Mouse (Mus musculus): ENCODE data around the gene Rnaseh2a. TPM values are rescaled to one million over a fixed set of nuclear protein-coding genes. Genes with fewer than 3 reads are reported as not detected.

Rnaseh2a gene
- total and polyA plus RNA-seq, 3 experiments: 71.6 to 115 (median 83.1) TPM

DNA sequence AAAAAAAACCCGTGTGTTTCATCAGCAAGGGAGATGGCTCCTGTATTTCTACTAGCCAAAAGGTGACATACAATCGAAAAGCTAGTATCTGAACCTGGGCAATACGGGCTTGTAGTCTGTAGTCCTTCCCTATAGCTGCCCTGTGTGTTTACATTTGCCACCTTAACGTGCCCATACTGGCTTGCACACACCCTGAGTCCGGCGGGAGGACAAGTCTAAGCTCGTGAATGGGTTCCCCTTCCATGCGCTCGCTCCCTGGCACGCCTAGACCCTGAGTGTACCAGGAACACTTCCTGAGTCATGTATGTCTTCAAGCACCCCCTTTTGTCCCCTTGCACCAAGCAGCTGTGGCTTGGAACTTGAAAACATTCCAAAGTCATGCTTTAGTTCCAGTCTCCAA is 47.2 kb upstream of the Rnaseh2a start:
- H3K36me3 ChIP-seq (replicated peaks in 1 of 2; ENCODE audit: control insufficient read depth in 1 of 2, insufficient read depth in 1 of 2, low read length in 1 of 2): peaks cover 41 to 54% of the 10 kb centered on the region in 2 experiments
- TF ChIP-seq E2F4 (IDR thresholded peaks at IDR 0.05; ENCODE audit: insufficient replicate concordance, low read depth, low read length): no peak
- no peak for TF ChIP-seq UBTF (IDR thresholded peaks at IDR 0.05; ENCODE audit: low read depth, low read length)
- TF ChIP-seq JUN (IDR thresholded peaks at IDR 0.05; ENCODE audit: insufficient read depth, low read depth, low read length): no peak
- TF ChIP-seq NRF1 (IDR thresholded peaks at IDR 0.05; ENCODE audit: low read depth, low read length): no peak
- no peak for TF ChIP-seq MAFK (IDR thresholded peaks at IDR 0.05; ENCODE audit: insufficient replicate concordance, low read length)
- TF ChIP-seq ETS1 (conservative IDR thresholded peaks at IDR 0.05; ENCODE audit: low read depth, low read length): no peak
- TF ChIP-seq POLR2AphosphoS2 (IDR thresholded peaks at IDR 0.05; ENCODE audit: low read depth, low read length): no peak
- no peak for TF ChIP-seq CHD2 (IDR thresholded peaks at IDR 0.05; ENCODE audit: low read length)
- TF ChIP-seq HCFC1 (IDR thresholded peaks at IDR 0.05; ENCODE audit: low read depth, low read length): no peak
- no peak for TF ChIP-seq BHLHE40 (IDR thresholded peaks at IDR 0.05; ENCODE audit: low read depth, low read length)
- TF ChIP-seq MAZ (IDR thresholded peaks at IDR 0.05; ENCODE audit: low read depth, low read length): no peak
- no peak for TF ChIP-seq MAX (IDR thresholded peaks at IDR 0.05; ENCODE audit: low read length)
- TF ChIP-seq RCOR1 (conservative IDR thresholded peaks at IDR 0.05; ENCODE audit: low read depth, low read length): no peak
- TF ChIP-seq USF2 (conservative IDR thresholded peaks at IDR 0.05; ENCODE audit: low read depth, low read length): no peak
- H3K9me3 ChIP-seq (replicated peaks; ENCODE audit: low read length): no peaks in the 10 kb centered on the region
- no peaks in the 10 kb centered on the region for H3K27me3 ChIP-seq (replicated peaks)
- H3K79me2 ChIP-seq (replicated peaks; ENCODE audit: control insufficient read depth, extremely low read depth, insufficient read depth, poor library complexity, severe bottlenecking): no peaks in the 10 kb centered on the region
- dilution Hi-C loops (cut with MboI; ENCODE audit: extremely low pct_ligation_motif_present, extremely low pct_unique_long_range_greater_than_20kb, low sequenced_read_pairs): no loop called here
- in situ Hi-C loops (cut with MboI; ENCODE audit: low pct_ligation_motif_present, low pct_unique_long_range_greater_than_20kb, low sequenced_read_pairs): no loop called here
- H3K27ac ChIP-seq (ENCODE audit: insufficient read depth, low read depth): no peak overlapping the region
- H3K9ac ChIP-seq (ENCODE audit: insufficient read depth, low read depth): no peak overlapping the region
- no peak overlapping the region for H3K4me3 ChIP-seq (replicated peaks in 1 of 3; ENCODE audit: low read depth in 2 of 3, low read length in 2 of 3, poor library complexity in 1 of 3)
- no peak overlapping the region; the same call in 1 of the 2 replicates for H3K4me2 ChIP-seq (ENCODE audit: insufficient read depth, low read depth, poor library complexity, severe bottlenecking)
- DNase-seq (ENCODE audit: extremely low read depth): no peak
- peaks cover 0 to 4% of the 10 kb centered on the region in 2 experiments; a peak in 1 of 4 replicates for H3K4me1 ChIP-seq (ENCODE audit: control insufficient read depth in 1 of 2, insufficient read depth in 2 of 2)

DNA sequence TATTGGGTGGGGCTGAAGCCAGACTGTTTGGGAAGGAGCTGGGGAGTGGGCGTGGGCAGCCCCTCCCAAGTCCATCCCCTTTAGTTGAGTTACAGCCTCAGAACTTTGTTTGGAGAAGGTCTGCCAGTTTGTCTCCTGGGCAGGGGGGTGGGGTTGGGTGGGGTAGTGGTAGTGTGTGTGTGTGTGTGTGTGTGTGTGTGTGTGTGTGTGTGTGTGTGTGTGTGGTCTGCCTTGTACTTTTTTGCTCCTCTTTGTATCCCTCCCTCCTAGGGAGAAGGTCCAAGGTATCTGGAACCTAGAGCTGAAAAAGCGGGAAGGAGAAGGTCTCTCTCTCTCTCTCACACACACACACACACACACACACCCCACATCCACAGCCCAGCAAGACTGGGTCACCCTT is 44.9 kb upstream of the Rnaseh2a start, which contains the start of gene Best2:
Gene Best2, minus strand, starts transcription at position 101 of the 400 bp plus-strand sequence.
- dilution Hi-C loops (cut with MboI; ENCODE audit: extremely low pct_ligation_motif_present, extremely low pct_unique_long_range_greater_than_20kb, low sequenced_read_pairs): no loop called here
- H3K4me2 ChIP-seq (ENCODE audit: insufficient read depth, low read depth, poor library complexity, severe bottlenecking): peak within 1 kb of the TSS; percentile 9; the same call in 1 of the 2 replicates
- H3K9ac ChIP-seq (ENCODE audit: insufficient read depth, low read depth): peak within 1 kb of the TSS; percentile 1; the same call in 1 of the 2 replicates
- in situ Hi-C loops (cut with MboI; ENCODE audit: low pct_ligation_motif_present, low pct_unique_long_range_greater_than_20kb, low sequenced_read_pairs): no loop called here
- TF ChIP-seq PAX5 (IDR thresholded peaks at IDR 0.05; ENCODE audit: low read length) (no peak), ETS1 (conservative IDR thresholded peaks at IDR 0.05; ENCODE audit: low read depth, low read length) (no peak), KAT2A (IDR thresholded peaks at IDR 0.05; ENCODE audit: insufficient replicate concordance, low read length) (no peak), SIN3A (IDR thresholded peaks at IDR 0.05; ENCODE audit: low read length) (no peak), CHD1 (IDR thresholded peaks at IDR 0.05; ENCODE audit: low read depth, low read length) (no peak), IRF4 (IDR thresholded peaks at IDR 0.05; ENCODE audit: low read depth, low read length) (no peak), NRF1 (IDR thresholded peaks at IDR 0.05; ENCODE audit: low read depth, low read length) (no peak), POLR2A (IDR thresholded peaks at IDR 0.05; ENCODE audit: low read depth, low read length) (no peak), MYC (IDR thresholded peaks at IDR 0.05; ENCODE audit: low read depth, low read length) (no peak)
- H3K27me3 ChIP-seq (replicated peaks): no peaks in the 10 kb centered on the region
- no peak for DNase-seq (ENCODE audit: extremely low read depth)
- peak within 1 kb of the TSS in 2 of 3 experiments; percentile 5 to 18 for H3K4me3 ChIP-seq (replicated peaks in 1 of 3; ENCODE audit: low read depth in 2 of 3, low read length in 2 of 3, poor library complexity in 1 of 3)
- H3K27ac ChIP-seq (ENCODE audit: insufficient read depth, low read depth): no peak within 1 kb of the TSS
- H3K4me1 ChIP-seq (ENCODE audit: control insufficient read depth in 1 of 2, insufficient read depth in 2 of 2): no peaks in the 10 kb centered on the region
- no peaks in the 10 kb centered on the region for H3K79me2 ChIP-seq (replicated peaks; ENCODE audit: control insufficient read depth, extremely low read depth, insufficient read depth, poor library complexity, severe bottlenecking)
- no peaks in the 10 kb centered on the region for H3K9me3 ChIP-seq (replicated peaks; ENCODE audit: low read length)
- peaks cover 19 to 31% of the 10 kb centered on the region in 2 experiments for H3K36me3 ChIP-seq (replicated peaks in 1 of 2; ENCODE audit: control insufficient read depth in 1 of 2, insufficient read depth in 1 of 2, low read length in 1 of 2)

All from CH12.LX (cell line).